Mouse (Mus musculus): ENCODE data around the gene Esrrg.

DNA sequence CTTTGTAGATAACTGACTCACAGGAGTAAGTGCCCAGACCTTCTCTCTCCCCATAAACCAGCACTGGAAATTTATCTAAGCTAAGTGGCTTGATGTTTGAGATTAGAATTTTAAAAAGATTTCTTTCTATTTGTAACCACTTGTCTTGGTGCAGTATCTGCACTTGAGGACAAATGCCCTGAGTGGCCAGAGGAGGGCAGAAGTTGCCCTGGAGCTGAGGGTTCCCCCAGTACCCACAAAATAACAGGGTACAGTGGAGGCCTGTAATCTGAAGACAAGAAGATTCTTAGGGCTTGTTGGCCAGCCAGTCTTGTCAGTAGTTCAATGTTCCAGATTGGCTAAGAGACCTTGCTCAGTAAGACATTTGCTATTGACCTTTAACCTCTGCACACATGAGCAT, 461.3 kb downstream of the Esrrg start:
- TF ChIP-seq CTCF (IDR thresholded peaks at IDR 0.05; ENCODE audit: low read depth, low read length) (0 out of 2 replicates have a peak, but pooled peaks have one; percentile 7), POLR2A (IDR thresholded peaks at IDR 0.05; ENCODE audit: extremely low read depth, insufficient read depth, low read length) (no peak)

Data from liver, adult 2 months (tissue).